Mouse (Mus musculus): ENCODE measurements around the gene Tshz2.
"Not testable (repeated sequence)": the region's sequence is repeated elsewhere in the genome, so short reads cannot be mapped to it uniquely, and the experiment has no call there.

Gene Tshz2

DNA sequence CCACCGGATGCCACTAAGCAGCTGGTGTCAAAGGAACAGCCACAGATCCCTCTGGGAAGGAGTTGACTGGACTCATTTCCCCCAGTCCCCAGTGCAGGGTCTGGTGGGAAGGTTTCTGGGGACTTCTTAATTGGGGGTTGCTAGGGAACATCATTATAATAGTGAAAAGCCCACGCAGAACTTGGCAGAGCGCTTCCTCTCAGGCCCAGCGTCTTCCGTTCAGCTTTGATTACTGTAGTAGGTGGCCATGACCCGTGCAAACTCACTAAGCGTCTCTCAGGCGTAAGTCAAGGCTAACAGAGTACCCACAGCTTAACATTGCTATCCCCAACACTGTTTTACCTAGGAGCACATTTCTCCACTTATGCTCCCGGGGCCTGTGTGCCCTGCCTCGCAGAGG lies 181.9 kb downstream of the Tshz2 start:
- no peak for DNase-seq

DNA sequence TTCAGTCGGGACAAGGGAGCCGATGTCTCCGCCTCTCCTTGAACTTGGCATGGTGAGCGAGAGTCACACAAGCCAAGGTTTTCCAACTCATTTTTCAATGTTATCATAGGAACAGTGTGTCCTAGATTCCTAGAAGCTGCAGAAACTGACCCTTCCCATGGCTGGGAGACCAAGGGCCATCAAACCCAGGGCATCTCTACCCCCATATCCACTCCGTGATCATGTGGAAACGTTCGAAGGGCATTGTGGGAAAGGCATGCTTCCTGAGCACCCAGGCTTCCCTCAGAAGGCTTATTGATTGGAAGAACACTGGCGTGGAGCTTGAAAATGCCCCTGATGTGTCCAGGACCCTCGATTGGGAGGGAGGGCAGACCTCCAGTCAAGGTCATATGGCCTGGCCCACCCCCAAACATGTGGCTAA lies 188.2 kb downstream of the Tshz2 start:
- no peak for DNase-seq

- DNase-seq: no peak
Observed at GRCm38 (mm10) chr2:169825908-169826307, 193.1 kb downstream of the Tshz2 start.

- no peak for DNase-seq
Observed at GRCm38 (mm10) chr2:169826316-169826715, 193.5 kb downstream of the Tshz2 start.

DNA sequence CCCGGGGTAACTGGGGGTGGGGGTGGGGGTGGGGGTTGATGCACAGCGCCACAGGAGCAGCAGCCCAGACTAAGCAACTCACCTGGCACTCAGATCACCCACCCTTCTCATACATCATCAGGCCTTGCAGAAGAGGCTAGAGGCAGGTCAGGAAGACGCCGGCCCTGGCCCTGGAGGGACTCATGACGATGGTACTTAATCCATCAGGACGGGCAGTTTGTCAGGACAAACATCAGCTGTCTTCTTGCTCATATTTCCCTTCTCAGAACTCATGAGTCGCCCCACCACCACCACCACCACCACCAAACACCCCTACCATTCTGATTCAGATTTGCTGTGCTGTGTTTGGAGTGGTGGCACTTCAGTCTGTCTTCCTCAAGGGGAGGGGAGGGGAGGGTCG lies 194.0 kb downstream of the Tshz2 start:
- no peak for DNase-seq

GRCm38 (mm10) chr2:169832184-169832583 lies 199.4 kb downstream of the Tshz2 start:
- no peak for DNase-seq

DNA sequence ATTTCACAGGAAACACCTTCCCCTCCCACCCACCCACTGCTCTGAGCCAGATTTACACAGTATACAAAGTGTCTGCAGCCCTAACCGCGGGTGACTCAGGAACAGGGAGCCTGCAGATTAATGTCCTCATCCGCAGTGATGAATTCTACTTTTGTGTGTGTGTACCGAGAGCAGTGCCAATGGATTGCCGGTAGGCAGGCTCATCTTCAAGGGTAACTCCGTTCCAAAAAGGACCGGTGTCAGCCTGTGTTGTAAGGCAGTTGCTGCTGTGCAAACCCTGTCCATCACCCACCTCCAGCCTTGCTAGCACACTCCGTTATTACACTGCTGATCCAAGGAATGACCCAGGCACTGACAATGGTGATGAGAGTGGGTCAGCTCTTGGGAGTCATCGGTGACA lies 200.8 kb downstream of the Tshz2 start:
- no peak for DNase-seq

GRCm38 (mm10) chr2:169834602-169835001 lies 201.8 kb downstream of the Tshz2 start:
- DNase-seq: no peak

GRCm38 (mm10) chr2:169837031-169837605 lies 204.3 kb downstream of the Tshz2 start:
- DNase-seq: no peak

- DNase-seq: no peak
Observed at GRCm38 (mm10) chr2:169838521-169838920, 205.7 kb downstream of the Tshz2 start.

GRCm38 (mm10) chr2:169841442-169841841 lies 208.6 kb downstream of the Tshz2 start:
- no peak for DNase-seq

- DNase-seq: peak; percentile 18
Observed at GRCm38 (mm10) chr2:169842494-169842893, 209.7 kb downstream of the Tshz2 start.

DNA sequence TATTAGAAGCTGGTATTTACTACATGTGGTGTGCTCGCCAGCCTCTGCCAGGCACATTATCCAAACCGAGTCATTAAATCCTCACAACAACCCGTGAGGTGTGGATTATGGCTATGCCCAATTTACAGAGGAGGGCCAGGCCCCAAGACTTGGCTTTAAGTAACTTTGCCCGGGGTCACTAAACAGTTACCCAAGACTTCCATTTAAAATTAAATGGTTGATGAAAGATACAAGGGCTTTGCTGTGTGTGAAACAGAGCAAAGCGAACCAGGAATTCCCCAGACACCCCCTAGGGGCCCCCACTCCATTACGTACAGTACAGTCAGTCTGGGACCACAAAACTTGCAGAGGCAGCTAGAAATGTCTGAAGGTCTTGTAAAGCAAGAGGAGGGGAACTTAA lies 210.7 kb downstream of the Tshz2 start:
- DNase-seq: no peak

DNA sequence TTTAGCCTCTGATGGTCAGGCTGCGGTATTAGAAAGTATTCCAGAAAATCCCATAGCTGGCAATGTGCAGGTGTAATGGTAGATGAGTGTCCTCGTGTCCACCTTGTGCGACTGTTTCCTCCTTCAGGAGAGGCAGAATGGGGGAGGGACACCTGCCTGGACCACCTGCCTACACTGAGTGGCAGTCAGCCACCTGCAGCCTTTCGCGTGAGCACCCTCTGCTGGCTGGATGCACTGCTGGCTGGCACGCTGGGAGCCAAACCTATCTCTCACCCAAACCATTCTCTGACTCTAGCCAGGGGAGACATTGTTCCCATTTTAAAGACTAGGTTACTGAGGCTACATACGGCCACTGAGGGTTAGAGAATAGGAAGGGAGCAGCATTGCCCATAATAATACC lies 216.3 kb downstream of the Tshz2 start:
- peak; percentile 73 for DNase-seq

- no peak for DNase-seq
Observed at GRCm38 (mm10) chr2:169849541-169849940, 216.7 kb downstream of the Tshz2 start.

DNA sequence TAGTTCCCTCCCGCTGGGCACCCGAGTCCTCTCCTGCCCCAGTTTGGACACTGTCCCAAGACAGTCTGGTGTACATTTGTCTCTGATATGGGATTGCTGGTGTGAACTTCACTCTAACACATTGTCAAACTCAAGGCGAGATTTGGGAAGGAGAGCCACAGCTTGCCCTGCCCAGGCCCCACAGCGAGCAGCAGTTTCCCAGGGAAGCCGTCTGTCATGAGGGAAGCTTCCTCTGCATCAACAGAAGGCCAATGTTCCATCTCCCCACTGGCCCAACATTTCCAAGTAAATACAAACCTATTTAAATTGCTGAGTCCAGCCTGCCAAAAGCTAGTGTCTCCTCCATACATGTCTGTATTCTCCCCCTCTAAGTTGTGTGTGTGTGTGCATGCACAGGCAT lies 218.8 kb downstream of the Tshz2 start:
- DNase-seq: no peak

DNA sequence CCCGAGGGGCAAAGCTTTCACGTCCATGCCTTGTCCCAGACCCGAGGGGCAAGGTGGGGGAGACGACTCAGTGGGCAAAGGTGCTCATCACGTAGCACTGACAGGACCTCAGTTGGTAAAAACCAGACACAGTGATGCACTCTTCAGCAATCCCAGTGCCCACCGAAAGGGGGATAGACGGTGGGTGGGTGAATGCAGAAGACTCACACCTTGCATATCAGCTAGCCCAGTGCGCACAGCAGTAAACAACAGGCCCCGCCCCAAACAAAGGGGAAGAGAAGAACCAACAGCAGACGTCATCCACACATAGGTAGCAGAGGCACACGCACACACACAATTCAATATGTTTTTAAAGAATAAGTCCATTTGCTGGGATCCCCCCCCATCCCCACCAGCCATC lies 221.7 kb downstream of the Tshz2 start:
- DNase-seq: no peak

DNA sequence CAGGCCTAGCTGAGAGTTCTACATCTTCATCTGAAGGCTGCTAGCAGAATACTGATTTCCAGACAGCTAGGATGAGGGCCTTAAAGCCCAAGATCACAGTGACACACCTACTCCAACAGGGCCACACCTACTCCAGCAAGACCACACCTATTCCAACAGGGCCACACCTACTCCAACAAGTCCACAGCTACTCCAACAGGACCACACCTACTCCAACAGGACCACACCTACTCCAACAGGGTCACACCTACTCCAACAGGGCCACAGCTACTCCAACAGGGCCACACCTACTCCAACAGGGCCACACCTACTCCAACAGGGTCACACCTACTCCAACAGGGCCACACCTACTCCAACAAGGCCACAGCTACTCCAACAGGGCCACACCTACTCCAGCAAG lies 224.2 kb downstream of the Tshz2 start:
- DNase-seq: not testable (repeated sequence)

GRCm38 (mm10) chr2:169859078-169859855 lies 226.5 kb downstream of the Tshz2 start:
- DNase-seq: no peak

DNA sequence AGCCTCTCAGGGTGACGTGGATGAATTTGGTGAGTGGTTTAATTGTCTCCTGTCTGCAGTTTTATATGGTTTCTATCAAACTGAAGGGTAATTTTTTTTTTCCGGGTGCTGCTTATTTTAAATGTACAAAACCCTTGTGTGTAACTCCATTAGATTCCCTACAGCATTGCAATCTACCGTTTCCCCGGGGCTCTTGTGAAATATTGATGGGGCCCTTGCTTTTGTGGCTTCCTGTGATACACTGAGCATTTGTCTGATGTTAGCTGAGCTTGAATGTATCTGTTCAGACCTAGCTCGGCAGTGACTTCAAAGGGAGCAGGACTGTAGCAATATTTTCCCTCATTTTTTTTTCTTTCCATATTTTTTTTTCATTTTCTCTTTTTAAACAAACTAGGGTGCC lies 228.1 kb downstream of the Tshz2 start:
- DNase-seq: no peak

GRCm38 (mm10) chr2:169862701-169863100 lies 229.9 kb downstream of the Tshz2 start:
- DNase-seq: no peak

GRCm38 (mm10) chr2:169869468-169869867 lies 236.7 kb downstream of the Tshz2 start:
- no peak for DNase-seq

- no peak for DNase-seq
Observed at GRCm38 (mm10) chr2:169870503-169870902, 237.7 kb downstream of the Tshz2 start.

GRCm38 (mm10) chr2:169871436-169872060 lies 238.7 kb downstream of the Tshz2 start:
- no peak for DNase-seq

All from thymus, postnatal 14 days (tissue).